Mouse (Mus musculus) spleen, postnatal 36 days (tissue): ENCODE results near the gene Fam178b.

ENCODE experiments used
- DNase-seq, 2 experiments: peaks; one replicate each; pipeline ENCODE4 v3.0.0; 2022; ENCODE audit warnings: low spot score in 2 of 2, mixed read lengths in 1 of 2

Fam178b gene

GRCm38 (mm10) chr1:36524058-36524457 is 158.9 kb downstream of the Fam178b start:
- DNase-seq = no peak

- no peak for DNase-seq
Measured at GRCm38 (mm10) chr1:36523332-36524013, 159.5 kb downstream of the Fam178b start.

GRCm38 (mm10) chr1:36522210-36522609 is 160.8 kb downstream of the Fam178b start:
- no peak for DNase-seq

GRCm38 (mm10) chr1:36519626-36520025 is 163.4 kb downstream of the Fam178b start:
- DNase-seq = no peak

GRCm38 (mm10) chr1:36518259-36518658 is 164.7 kb downstream of the Fam178b start:
- DNase-seq = no peak

GRCm38 (mm10) chr1:36513718-36514117 is 169.3 kb downstream of the Fam178b start:
- DNase-seq = no peak

GRCm38 (mm10) chr1:36513310-36513709 is 169.7 kb downstream of the Fam178b start:
- DNase-seq = no peak

GRCm38 (mm10) chr1:36512966-36513280 is 170.1 kb downstream of the Fam178b start:
- no peak for DNase-seq
